Mouse (Mus musculus): ENCODE data around the gene Runx1.

DNA sequence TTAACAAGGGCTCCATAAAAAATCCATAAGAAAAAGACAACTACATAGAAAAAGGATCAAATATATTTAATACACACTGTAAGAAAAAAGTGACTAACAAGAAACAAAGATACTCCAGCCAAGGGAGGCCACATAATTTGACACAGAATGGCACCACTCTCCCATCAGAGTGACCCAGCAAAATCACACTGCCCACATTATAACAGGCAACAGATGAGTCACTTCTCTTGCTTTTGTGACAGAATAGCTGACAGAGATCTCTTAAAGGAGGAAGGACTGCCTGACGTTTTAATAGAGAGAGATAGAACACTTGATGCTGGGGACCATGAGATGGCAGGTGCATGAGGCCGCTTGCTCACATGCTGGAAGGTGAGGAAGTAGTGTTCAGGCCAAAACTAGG lies 35.6 kb upstream of the Runx1 start:
- no peak for TF ChIP-seq TCF3 (IDR thresholded peaks at IDR 0.05; ENCODE audit: insufficient read length, low read depth)
- TF ChIP-seq MYOD1 (IDR thresholded peaks at IDR 0.05; ENCODE audit: control insufficient read depth in 1 of 3, insufficient read length in 2 of 3, low read depth in 2 of 3) = peak in 1 of 3 experiments; percentile 29
- no peak for TF ChIP-seq POLR2A (IDR thresholded peaks at IDR 0.05; ENCODE audit: insufficient read length, low read depth)
- no peak for TF ChIP-seq USF1 (IDR thresholded peaks at IDR 0.05; ENCODE audit: low read depth)
- no peak for TF ChIP-seq E2F4 (IDR thresholded peaks at IDR 0.05; ENCODE audit: insufficient read depth)
- TF ChIP-seq MYOG (IDR thresholded peaks at IDR 0.05; ENCODE audit: control insufficient read depth in 1 of 3, insufficient read depth in 1 of 3, insufficient read length in 2 of 3, low read depth in 2 of 3) = no peak
- no peak for TF ChIP-seq POLR2AphosphoS2 (IDR thresholded peaks at IDR 0.05; ENCODE audit: insufficient read length, low read depth)

Data from myocyte (in vitro differentiated cells).